Mouse (Mus musculus): ENCODE measurements around the gene Fpr1. TPM values are rescaled to one million over a fixed set of nuclear protein-coding genes. Genes with fewer than 3 reads are reported as not detected.

The Fpr1 gene
- polyA plus RNA-seq, 1 experiment = not detected

DNA sequence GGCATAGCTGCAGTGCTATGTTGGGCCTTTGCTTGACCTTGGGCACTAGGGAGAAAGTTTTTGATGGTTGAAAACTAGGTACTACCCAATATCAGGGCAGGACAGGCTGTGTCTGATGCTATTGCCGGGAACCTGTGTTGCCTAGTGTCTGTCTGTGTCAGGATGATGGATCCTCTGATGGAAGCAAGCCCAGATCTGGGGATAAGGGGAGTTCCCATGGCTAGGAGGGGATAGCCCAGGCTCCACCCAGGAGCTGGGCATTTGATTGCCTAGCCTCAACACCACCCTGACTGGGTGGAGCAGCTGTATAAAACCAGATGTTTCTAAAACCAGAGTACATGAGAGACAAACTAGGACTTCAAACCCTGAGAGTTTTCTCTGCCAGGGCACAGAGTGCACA lies 27.1 kb downstream of the Fpr1 start:
- H3K27me3 ChIP-seq (ENCODE audit: control insufficient read depth, insufficient read depth, insufficient read length) = no peaks in the 10 kb centered on the region
- H3K4me3 ChIP-seq = no peak overlapping the region
- no peak overlapping the region for H3ac ChIP-seq (ENCODE audit: control insufficient read depth, insufficient read length)
- H3K4me2 ChIP-seq (ENCODE audit: low read depth) = peak overlapping the region; percentile 71
- H3K79me2 ChIP-seq (ENCODE audit: control insufficient read depth, insufficient read depth) = no peaks in the 10 kb centered on the region
- no peaks in the 10 kb centered on the region for H3K36me3 ChIP-seq (ENCODE audit: control insufficient read depth, insufficient read depth)
- TF ChIP-seq TCF12 (IDR thresholded peaks at IDR 0.05; ENCODE audit: insufficient read depth, poor library complexity, severe bottlenecking) = no peak
- peak; percentile 16 for TF ChIP-seq POLR2A (IDR thresholded peaks at IDR 0.05; ENCODE audit: insufficient read length, low read depth)

DNA sequence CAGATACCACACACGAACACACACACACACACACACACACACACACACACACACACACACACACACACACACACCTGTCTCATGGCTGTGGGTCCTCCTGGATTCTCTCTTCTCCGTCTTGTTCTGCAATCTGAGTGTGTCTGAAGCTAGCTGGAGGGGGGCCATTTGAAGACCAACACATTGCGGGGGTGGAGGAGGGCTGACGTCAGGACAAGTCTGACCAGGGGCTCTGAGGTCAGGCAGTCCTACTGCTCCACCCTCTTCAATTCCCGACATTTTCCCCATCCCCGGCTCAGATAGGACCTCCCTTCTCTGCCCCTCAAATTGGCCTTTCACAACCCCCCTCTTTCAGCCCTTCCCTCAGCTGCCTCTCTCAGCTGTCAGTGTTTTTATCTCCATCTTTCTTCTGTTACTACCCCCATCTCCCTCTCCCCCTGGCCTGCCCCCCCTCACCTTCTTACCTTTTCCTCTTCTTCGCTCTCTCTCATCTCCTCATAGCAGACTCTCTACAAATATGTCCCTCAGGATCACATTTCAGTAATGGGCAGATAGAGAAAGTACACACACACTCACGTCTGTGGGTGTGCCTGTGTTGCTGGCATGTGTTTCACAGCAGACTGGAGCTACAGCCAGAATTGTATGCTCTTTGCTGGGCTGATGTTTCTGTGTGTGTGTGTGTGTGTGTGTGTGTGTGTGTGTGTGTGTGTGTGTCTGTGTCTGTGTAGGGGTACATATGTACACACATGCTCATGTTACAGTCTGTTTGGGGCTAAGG lies 28.5 kb downstream of the Fpr1 start, which contains the start of gene Has1:
TSS of gene Has1 (minus strand) at position 142 of the 775 bp plus-strand sequence.
- Histone ChIP-seq H3K4me3 (peak within 1 kb of the TSS; percentile 11), H3K27me3 (ENCODE audit: control insufficient read depth, insufficient read depth, insufficient read length) (no peaks in the 10 kb centered on the region), H3K79me2 (ENCODE audit: control insufficient read depth, insufficient read depth) (no peaks in the 10 kb centered on the region), H3K36me3 (ENCODE audit: control insufficient read depth, insufficient read depth) (no peaks in the 10 kb centered on the region), H3ac (ENCODE audit: control insufficient read depth, insufficient read length) (no peak within 1 kb of the TSS), H3K4me2 (ENCODE audit: low read depth) (peak within 1 kb of the TSS; percentile 37)
- TF ChIP-seq TCF12 (IDR thresholded peaks at IDR 0.05; ENCODE audit: insufficient read depth, poor library complexity, severe bottlenecking) (no peak), SRF (IDR thresholded peaks at IDR 0.05; ENCODE audit: control insufficient read depth, insufficient read length, low read depth) (no peak), POLR2A (IDR thresholded peaks at IDR 0.05; ENCODE audit: insufficient read length, low read depth) (no peak), MYOD1 (IDR thresholded peaks at IDR 0.05; ENCODE audit: control insufficient read depth in 1 of 3, insufficient read length in 2 of 3, low read depth in 2 of 3) (no peak), POLR2AphosphoS2 (IDR thresholded peaks at IDR 0.05; ENCODE audit: insufficient read length, low read depth) (no peak), USF1 (IDR thresholded peaks at IDR 0.05; ENCODE audit: low read depth) (no peak), MYOG (IDR thresholded peaks at IDR 0.05; ENCODE audit: control insufficient read depth in 1 of 3, insufficient read depth in 1 of 3, insufficient read length in 2 of 3, low read depth in 2 of 3) (no peak), TCF3 (IDR thresholded peaks at IDR 0.05; ENCODE audit: insufficient read length, low read depth) (no peak), REST (IDR thresholded peaks at IDR 0.05; ENCODE audit: insufficient read depth, insufficient read length) (no peak), CEBPB (IDR thresholded peaks at IDR 0.05; ENCODE audit: insufficient read depth, poor library complexity, severe bottlenecking) (no peak), E2F4 (IDR thresholded peaks at IDR 0.05; ENCODE audit: insufficient read depth) (no peak), MAX (IDR thresholded peaks at IDR 0.05; ENCODE audit: low read depth) (no peak)

DNA sequence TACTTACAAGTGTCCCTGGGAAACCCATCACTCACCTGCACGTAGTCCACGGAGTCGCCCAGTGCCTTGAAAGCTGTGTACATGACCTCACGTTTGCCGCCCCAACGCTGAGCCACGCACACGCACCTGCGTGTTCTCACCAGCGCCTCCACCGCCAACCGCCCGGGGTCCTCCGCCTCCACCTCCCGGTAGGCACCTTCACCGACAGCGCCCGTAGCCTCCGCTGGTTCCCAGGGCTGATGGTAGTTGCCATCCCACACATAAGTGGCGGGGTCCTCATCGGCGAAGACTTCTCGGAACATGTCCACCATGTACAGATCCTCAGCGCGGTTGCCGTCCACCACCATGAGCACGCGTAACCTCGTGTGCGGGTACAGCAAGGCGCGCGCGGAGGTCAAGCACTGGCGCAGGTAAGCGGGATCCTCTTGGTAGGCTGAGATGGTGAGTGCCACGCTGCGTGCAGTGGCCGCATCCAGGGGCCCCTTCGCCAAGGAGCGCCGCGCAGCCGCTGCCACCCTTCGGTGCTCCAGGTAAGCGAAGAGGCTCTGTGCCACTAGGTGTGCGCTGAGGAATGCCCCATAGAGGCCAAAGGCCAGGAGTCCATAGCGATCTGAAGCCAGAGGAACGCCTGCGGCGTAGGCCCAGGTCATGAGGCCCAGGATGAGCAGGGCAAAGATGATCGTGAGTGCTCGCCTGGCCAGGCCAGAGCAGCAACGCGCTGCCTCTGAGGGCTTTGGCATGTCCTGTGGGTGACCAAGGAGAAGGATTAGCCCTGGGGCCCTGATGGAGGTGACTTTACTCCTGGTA lies 33.6 kb downstream of the Fpr1 start:
- H3K27me3 ChIP-seq (ENCODE audit: control insufficient read depth, insufficient read depth, insufficient read length) = no peaks in the 10 kb centered on the region
- TF ChIP-seq TCF12 (IDR thresholded peaks at IDR 0.05; ENCODE audit: insufficient read depth, poor library complexity, severe bottlenecking) (no peak), MAX (IDR thresholded peaks at IDR 0.05; ENCODE audit: low read depth) (no peak), SRF (IDR thresholded peaks at IDR 0.05; ENCODE audit: control insufficient read depth, insufficient read length, low read depth) (no peak), REST (IDR thresholded peaks at IDR 0.05; ENCODE audit: insufficient read depth, insufficient read length) (no peak), POLR2AphosphoS2 (IDR thresholded peaks at IDR 0.05; ENCODE audit: insufficient read length, low read depth) (no peak), TCF3 (IDR thresholded peaks at IDR 0.05; ENCODE audit: insufficient read length, low read depth) (no peak), MYOD1 (IDR thresholded peaks at IDR 0.05; ENCODE audit: control insufficient read depth in 1 of 3, insufficient read length in 2 of 3, low read depth in 2 of 3) (no peak)
- no peaks in the 10 kb centered on the region for H3K79me2 ChIP-seq (ENCODE audit: control insufficient read depth, insufficient read depth)
- no peak overlapping the region for H3K4me3 ChIP-seq
- H3K4me2 ChIP-seq (ENCODE audit: low read depth) = no peak overlapping the region
- no peaks in the 10 kb centered on the region for H3K36me3 ChIP-seq (ENCODE audit: control insufficient read depth, insufficient read depth)
- no peak overlapping the region for H3ac ChIP-seq (ENCODE audit: control insufficient read depth, insufficient read length)

DNA sequence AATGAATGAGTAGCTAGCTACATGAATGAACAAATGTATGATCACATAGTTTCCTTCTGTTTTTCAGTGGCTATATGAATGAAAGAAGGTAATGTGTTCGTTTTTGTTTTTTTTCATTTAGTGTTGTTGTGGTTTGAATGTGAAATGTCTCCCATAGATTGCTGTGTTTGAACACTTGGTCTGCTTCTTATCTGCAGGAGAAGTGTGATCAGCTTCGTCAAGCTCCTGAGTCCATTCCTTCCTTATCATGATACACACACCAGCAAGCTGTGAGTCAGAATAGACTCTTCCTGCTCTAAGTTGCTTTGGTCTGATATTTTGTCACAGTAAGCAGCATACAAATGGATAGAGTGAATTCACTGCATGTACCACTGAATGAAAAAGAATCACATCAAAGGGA lies 34.8 kb downstream of the Fpr1 start:
- Histone ChIP-seq H3K4me2 (ENCODE audit: low read depth) (no peak overlapping the region), H3K36me3 (ENCODE audit: control insufficient read depth, insufficient read depth) (no peaks in the 10 kb centered on the region), H3K27me3 (ENCODE audit: control insufficient read depth, insufficient read depth, insufficient read length) (no peaks in the 10 kb centered on the region), H3K4me3 (no peak overlapping the region), H3K79me2 (ENCODE audit: control insufficient read depth, insufficient read depth) (no peaks in the 10 kb centered on the region), H3ac (ENCODE audit: control insufficient read depth, insufficient read length) (no peak overlapping the region)
- TF ChIP-seq USF1 (IDR thresholded peaks at IDR 0.05; ENCODE audit: low read depth) = no peak
- TF ChIP-seq REST (IDR thresholded peaks at IDR 0.05; ENCODE audit: insufficient read depth, insufficient read length) = no peak
- TF ChIP-seq MYOG (IDR thresholded peaks at IDR 0.05; ENCODE audit: control insufficient read depth in 1 of 3, insufficient read depth in 1 of 3, insufficient read length in 2 of 3, low read depth in 2 of 3) = no peak
- no peak for TF ChIP-seq POLR2A (IDR thresholded peaks at IDR 0.05; ENCODE audit: insufficient read length, low read depth)
- TF ChIP-seq SRF (IDR thresholded peaks at IDR 0.05; ENCODE audit: control insufficient read depth, insufficient read length, low read depth) = no peak
- TF ChIP-seq TCF3 (IDR thresholded peaks at IDR 0.05; ENCODE audit: insufficient read length, low read depth) = no peak
- TF ChIP-seq CEBPB (IDR thresholded peaks at IDR 0.05; ENCODE audit: insufficient read depth, poor library complexity, severe bottlenecking) = no peak
- TF ChIP-seq TCF12 (IDR thresholded peaks at IDR 0.05; ENCODE audit: insufficient read depth, poor library complexity, severe bottlenecking) = no peak
- TF ChIP-seq E2F4 (IDR thresholded peaks at IDR 0.05; ENCODE audit: insufficient read depth) = no peak
- no peak for TF ChIP-seq MYOD1 (IDR thresholded peaks at IDR 0.05; ENCODE audit: control insufficient read depth in 1 of 3, insufficient read length in 2 of 3, low read depth in 2 of 3)
- TF ChIP-seq MAX (IDR thresholded peaks at IDR 0.05; ENCODE audit: low read depth) = no peak
- TF ChIP-seq POLR2AphosphoS2 (IDR thresholded peaks at IDR 0.05; ENCODE audit: insufficient read length, low read depth) = no peak

All from myocyte (in vitro differentiated cells).